Mouse (Mus musculus): ENCODE measurements around the gene 4930579F01Rik. TPM values are rescaled to one million over a fixed set of nuclear protein-coding genes. Genes with fewer than 3 reads are reported as not detected.

4930579F01Rik gene
- total RNA-seq, 2 experiments from 2014 or later = not detected

- ATAC-seq (replicated peaks; ENCODE audit: low FRiP score, low TSS enrichment, poor library complexity, severe bottlenecking) = no peak
Measured at GRCm38 (mm10) chr3:138121461-138121860, 72.2 kb downstream of the 4930579F01Rik start.

DNA sequence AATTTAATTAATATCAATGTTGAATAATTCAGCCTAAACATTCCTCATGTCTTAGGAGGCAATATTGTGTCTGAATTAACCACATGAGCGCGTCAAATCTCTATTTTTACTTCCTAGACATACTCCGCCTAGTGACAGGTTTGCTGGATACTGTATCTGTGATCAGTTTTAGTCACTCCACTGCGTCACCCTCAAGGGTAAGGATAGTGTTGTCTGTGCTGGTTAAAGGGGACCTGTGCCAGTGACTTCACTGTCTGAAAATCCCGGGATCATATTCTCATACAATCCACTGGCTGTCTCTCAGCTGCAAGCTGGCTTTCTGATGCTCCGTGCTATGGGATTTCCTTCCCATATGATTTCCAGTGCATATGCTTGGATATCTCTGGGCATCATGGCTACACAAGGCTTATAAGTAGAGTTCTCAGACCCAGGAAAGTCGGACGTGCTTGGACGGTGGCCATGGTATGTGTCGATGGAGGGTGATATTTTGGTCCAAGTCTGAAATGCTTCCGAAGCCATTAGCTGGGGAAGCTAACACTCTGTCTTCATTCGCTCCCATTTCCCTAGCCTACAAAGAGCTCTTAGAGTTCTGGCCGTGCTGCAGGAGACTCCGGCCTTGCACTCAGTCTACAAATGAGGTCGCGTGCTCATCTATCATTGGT lies 74.0 kb downstream of the 4930579F01Rik start:
- ATAC-seq (replicated peaks; ENCODE audit: low FRiP score, low TSS enrichment, poor library complexity, severe bottlenecking) = no peak

DNA sequence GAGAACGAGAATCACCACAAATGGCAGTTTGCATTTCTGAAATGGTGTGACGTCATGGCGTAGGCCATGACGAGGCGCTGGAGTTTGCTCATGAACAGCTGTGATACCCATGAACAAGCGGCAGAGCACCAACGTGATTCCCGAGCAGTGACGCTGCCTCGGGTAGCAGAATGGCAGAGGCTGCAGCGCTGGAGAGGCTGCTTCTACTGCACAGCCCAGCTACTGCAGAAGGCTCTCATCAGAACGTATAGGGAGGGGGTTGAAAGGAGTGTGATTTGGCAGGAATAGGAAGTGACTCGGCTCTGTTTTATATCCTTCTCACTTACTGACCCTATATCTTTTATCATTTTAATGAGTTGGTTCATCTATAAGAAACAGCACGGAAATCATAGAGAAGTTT lies 74.8 kb downstream of the 4930579F01Rik start:
- no peak for ATAC-seq (replicated peaks; ENCODE audit: low FRiP score, low TSS enrichment, poor library complexity, severe bottlenecking)

DNA sequence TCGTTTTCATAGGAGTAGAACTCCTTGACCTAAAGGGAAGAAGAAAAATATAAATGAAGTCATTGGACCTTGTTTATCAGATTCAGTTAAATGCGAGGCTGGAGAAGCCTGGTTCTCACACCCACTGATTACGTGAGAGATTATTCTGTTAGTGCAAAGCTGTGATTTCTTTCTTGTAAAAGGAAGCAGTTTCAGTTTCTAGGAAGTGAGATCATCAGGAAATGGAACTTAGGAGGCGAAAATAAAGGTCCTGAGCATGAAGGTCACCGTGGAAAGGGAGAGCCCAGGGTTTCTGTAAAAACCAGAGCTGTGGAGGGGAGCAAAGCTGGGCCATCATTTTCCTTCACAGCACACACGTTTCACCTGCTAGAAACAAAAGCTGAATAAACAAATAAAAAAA lies 75.2 kb downstream of the 4930579F01Rik start:
- ATAC-seq (replicated peaks; ENCODE audit: low FRiP score, low TSS enrichment, poor library complexity, severe bottlenecking) = no peak

GRCm38 (mm10) chr3:138116871-138117270 lies 76.8 kb downstream of the 4930579F01Rik start:
- no peak for ATAC-seq (replicated peaks; ENCODE audit: low FRiP score, low TSS enrichment, poor library complexity, severe bottlenecking)

GRCm38 (mm10) chr3:138114106-138114505 lies 79.5 kb downstream of the 4930579F01Rik start:
- ATAC-seq (replicated peaks; ENCODE audit: low FRiP score, low TSS enrichment, poor library complexity, severe bottlenecking) = no peak

Other genes with a start within 250 kb of the 4930579F01Rik start
- gene Dapp1, start 212.3 kb downstream of the 4930579F01Rik start, total RNA-seq (2014; fragmentation: Nextera tagmentation) = 82.8 and 108 TPM in 2 replicates
- 110 and 171 TPM in 2 replicates for gene Dapp1, start 212.3 kb downstream of the 4930579F01Rik start, total RNA-seq (2017)
- gene 1110002E22Rik, start 128.8 kb downstream of the 4930579F01Rik start, total RNA-seq (2014; fragmentation: Nextera tagmentation) = not detected in 2 replicates
- gene 1110002E22Rik, start 128.8 kb downstream of the 4930579F01Rik start, total RNA-seq (2017) = not detected in 2 replicates
- gene Gm5105, start 126.4 kb downstream of the 4930579F01Rik start, total RNA-seq (2014; fragmentation: Nextera tagmentation) = not detected in 2 replicates
- not detected in 2 replicates for gene Gm5105, start 126.4 kb downstream of the 4930579F01Rik start, total RNA-seq (2017)
- 4.4 and 7.3 TPM in 2 replicates for gene Trmt10a, start 50.4 kb downstream of the 4930579F01Rik start, total RNA-seq (2014; fragmentation: Nextera tagmentation)
- gene Trmt10a, start 50.4 kb downstream of the 4930579F01Rik start, total RNA-seq (2017) = 8.5 and 30.6 TPM in 2 replicates
- 1.2 and 3.3 TPM in 2 replicates for gene Mttp, start 48.9 kb downstream of the 4930579F01Rik start, total RNA-seq (2014; fragmentation: Nextera tagmentation)
- gene Mttp, start 48.9 kb downstream of the 4930579F01Rik start, total RNA-seq (2017) = 2.7 and 3.4 TPM in 2 replicates
- gene Adh7, start 23.9 kb upstream of the 4930579F01Rik start, total RNA-seq (2014; fragmentation: Nextera tagmentation) = not detected in 2 replicates
- not detected in 2 replicates for gene Adh7, start 23.9 kb upstream of the 4930579F01Rik start, total RNA-seq (2017)
- gene Adh1, start 67.2 kb upstream of the 4930579F01Rik start, total RNA-seq (2014; fragmentation: Nextera tagmentation) = not detected in 2 replicates
- gene Adh1, start 67.2 kb upstream of the 4930579F01Rik start, total RNA-seq (2017) = not detected in 2 replicates
- gene Adh6a, start 119.5 kb upstream of the 4930579F01Rik start, total RNA-seq (2014; fragmentation: Nextera tagmentation) = not detected in 2 replicates
- not detected in 2 replicates for gene Adh6a, start 119.5 kb upstream of the 4930579F01Rik start, total RNA-seq (2017)
- not detected in 2 replicates for gene Adh6b, start 147.9 kb upstream of the 4930579F01Rik start, total RNA-seq (2014; fragmentation: Nextera tagmentation)
- gene Adh6b, start 147.9 kb upstream of the 4930579F01Rik start, total RNA-seq (2017) = not detected in 2 replicates
- gene Adh4, start 221.6 kb upstream of the 4930579F01Rik start, total RNA-seq (2014; fragmentation: Nextera tagmentation) = not detected in 2 replicates
- not detected in 2 replicates for gene Adh4, start 221.6 kb upstream of the 4930579F01Rik start, total RNA-seq (2017)
- 89.7 and 104 TPM in 2 replicates for gene Adh5, start 249.3 kb upstream of the 4930579F01Rik start, total RNA-seq (2014; fragmentation: Nextera tagmentation)
- 129 and 147 TPM in 2 replicates for gene Adh5, start 249.3 kb upstream of the 4930579F01Rik start, total RNA-seq (2017)

Measured in megakaryocyte-erythroid progenitor cell, adult 5-6 weeks (primary cell).